Mouse (Mus musculus) testis, adult 2 months (tissue): Measurements from ENCODE around the gene Zswim1.

Experiments used
- CTCF ChIP-seq: fragments of 200-500 bp; IDR thresholded peaks from 2 replicates; pipeline ENCODE4 v1.5.1; 2012; ENCODE audit warnings: low read depth, mild to moderate bottlenecking, inconsistent platforms, low read length, moderate library complexity; ENCODE audit not compliant: control insufficient read depth, insufficient read depth, insufficient replicate concordance
- POLR2A ChIP-seq: fragments of 200-500 bp; IDR thresholded peaks from 2 replicates; pipeline ENCODE4 v1.6.1; 2012; ENCODE audit warnings: low read depth, mild to moderate bottlenecking, inconsistent platforms, low read length, moderate library complexity; ENCODE audit not compliant: control insufficient read depth

DNA sequence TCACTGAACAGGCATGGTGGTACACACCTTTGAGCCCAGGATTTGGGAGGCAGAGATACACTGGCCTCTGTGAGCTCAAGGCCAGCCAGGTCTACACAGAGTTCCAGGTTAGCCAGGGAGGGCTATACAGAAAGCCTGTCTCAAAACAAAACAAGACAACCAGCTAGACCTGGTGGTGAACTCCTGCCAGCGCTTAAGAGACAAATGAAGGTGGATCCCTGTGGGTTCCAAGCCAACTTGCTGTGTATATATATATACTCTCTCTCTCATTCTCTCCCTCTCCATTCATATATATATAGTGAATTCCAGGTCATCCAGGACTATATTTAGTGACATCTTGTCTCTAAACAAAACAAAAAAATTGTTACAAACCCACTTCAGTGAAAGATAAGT lies 18.6 kb upstream of the Zswim1 start:
- TF ChIP-seq CTCF = no peak
- no peak for TF ChIP-seq POLR2A
